Mouse (Mus musculus): ENCODE data around the gene Vangl2.

The Vangl2 gene

DNA sequence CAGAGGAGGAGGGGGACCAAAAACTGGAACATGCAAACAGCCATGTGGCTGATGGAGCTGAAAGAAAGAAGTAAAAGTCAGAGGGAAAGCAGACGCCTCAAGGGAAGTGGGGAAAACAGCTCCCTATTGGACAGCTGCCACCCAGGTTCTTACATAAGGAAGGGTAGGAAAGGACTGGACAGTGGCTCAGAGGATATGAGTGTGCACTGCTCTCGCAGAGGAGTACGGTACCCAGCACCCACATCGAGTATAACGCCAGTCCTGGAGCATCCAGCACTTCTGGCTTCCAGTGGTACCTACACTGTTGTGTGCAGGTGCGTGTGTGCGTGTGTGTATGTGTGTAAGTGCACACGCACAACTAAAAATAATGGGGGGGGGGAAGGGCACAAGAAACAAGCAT is 18.2 kb upstream of the Vangl2 start:
- in situ Hi-C loops (cut with MboI; ENCODE audit: unreplicated experiment in 2 of 2): loop anchor here (5.0 to 25.0 kb wide), 3 partner anchors 311 to 1366 kb away; partner anchors contain the start of genes Igsf9 (in 1 of the 2) and Slamf9 (in 1 of the 2)

DNA sequence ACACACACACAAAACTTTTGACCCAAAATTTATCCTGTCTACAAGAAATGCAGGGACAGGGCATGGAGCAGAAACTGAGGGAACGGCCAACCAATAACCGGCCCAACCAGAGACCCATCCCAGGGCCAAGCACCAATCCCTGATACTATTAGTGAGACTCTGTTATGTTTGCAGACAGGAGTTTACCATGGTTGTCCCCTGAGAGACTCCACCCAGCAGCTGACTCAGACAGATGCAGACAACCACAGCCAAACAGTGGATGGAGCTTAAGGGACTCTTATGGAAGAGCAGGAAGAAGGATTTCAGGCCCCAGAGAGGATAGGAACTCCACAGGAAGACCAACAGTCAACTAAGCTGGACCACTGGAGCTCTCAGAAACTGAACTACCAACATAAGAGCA is 1.7 kb upstream of the Vangl2 start:
- in situ Hi-C loops (cut with MboI; ENCODE audit: unreplicated experiment in 2 of 2): loop anchor here (25.0 kb wide), 2 partner anchors 457 to 1382 kb away; partner anchors contain the start of genes Igsf9 (in 1 of the 2) and Slamf9 (in 1 of the 2)

DNA sequence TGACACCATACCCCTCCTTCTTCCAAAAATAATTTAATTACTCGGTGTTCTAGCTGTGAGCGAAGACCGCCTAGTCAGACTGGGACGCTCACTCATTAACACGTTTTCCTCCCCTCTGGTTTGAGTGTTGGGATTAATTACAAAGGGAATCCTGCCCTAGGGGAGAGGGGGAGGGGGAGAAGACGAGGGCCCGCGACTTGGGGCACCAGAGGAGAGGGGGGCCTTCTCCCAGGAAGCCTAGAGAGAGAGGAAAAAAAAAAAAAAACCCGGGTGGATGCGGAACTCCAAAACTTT is 488 bp downstream of the Vangl2 start:
- in situ Hi-C loops (cut with MboI; ENCODE audit: unreplicated experiment in 2 of 2): loop anchor here (25.0 kb wide), 2 partner anchors 460 to 1385 kb away; partner anchors contain the start of genes Igsf9 (in 1 of the 2) and Slamf9 (in 1 of the 2)

DNA sequence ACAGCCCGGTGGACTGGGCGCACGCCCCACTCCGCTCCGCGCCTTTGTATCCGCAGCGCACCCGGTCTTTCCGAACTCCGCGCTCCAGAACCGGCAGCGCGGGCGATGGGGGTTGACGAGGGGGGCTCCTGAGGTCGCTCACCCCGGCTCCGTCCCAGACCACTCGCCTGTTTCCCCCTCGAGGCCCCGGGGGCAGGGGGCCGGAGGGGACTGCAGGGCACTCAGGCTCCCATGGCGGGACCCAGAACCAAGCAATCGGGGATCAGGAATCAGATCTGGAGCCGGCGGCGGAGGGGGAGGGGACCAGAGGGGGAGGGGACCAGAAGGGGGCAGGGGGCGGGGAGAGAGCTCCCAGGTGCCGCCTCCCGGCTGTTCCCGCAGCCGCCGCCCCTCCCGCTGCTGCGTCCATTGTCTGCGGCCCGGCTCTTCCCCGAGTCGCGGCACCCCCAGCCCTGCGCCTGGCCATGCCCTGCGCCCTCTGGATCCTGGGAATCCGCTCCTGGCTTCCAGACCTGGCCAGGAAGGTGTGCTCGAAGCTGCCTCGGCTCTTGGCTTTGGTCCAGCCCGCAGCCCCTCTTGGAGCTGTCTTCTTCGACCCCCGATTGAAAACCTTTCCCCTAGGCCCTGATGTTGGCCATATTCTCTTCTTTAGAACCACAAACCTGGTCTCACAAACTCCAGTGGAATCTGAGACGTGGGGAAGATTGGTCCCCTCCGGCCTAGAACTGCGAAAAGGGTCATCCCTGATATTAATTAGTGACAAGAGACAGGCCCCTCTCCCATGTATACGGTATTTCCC is 1.0 kb downstream of the Vangl2 start:
- in situ Hi-C loops (cut with MboI; ENCODE audit: unreplicated experiment in 2 of 2): loop anchor here (25.0 kb wide), 2 partner anchors 460 to 1385 kb away; partner anchors contain the start of genes Igsf9 (in 1 of the 2) and Slamf9 (in 1 of the 2)

DNA sequence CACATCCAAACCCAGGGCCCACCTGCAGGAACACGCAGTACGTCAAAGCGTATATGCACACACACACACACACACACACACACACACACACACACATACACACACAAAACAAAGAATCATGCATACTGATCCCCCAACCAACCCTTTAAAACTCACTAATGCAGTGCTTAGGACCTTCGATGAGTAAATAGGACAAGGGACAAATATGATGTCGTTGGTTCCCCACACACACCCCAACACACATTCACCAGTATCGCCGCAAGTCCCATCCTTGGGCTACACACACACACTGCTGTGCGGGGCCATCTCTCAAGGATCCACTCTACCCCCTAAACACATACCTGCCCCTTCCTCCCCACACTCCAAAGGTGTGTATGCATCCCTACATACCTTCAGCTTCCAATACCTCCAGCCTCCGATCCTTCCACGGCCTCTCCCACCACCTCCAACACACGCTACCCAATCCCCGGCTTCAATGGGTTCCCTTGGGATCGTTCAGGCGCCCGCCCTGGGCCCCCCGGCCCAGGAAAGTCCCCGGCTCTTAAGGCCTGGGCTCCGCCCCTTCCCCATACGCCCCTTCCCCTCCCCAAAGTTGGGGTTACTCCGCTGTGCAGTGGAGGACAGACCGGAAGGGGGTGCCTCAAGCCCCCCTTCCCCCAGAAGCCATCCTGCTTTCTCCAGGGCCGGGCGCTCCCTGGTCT is 1.9 kb downstream of the Vangl2 start:
- in situ Hi-C loops (cut with MboI; ENCODE audit: unreplicated experiment in 2 of 2): loop anchor here (25.0 kb wide), 2 partner anchors 461 to 1386 kb away; partner anchors contain the start of genes Igsf9 (in 1 of the 2) and Slamf9 (in 1 of the 2)

DNA sequence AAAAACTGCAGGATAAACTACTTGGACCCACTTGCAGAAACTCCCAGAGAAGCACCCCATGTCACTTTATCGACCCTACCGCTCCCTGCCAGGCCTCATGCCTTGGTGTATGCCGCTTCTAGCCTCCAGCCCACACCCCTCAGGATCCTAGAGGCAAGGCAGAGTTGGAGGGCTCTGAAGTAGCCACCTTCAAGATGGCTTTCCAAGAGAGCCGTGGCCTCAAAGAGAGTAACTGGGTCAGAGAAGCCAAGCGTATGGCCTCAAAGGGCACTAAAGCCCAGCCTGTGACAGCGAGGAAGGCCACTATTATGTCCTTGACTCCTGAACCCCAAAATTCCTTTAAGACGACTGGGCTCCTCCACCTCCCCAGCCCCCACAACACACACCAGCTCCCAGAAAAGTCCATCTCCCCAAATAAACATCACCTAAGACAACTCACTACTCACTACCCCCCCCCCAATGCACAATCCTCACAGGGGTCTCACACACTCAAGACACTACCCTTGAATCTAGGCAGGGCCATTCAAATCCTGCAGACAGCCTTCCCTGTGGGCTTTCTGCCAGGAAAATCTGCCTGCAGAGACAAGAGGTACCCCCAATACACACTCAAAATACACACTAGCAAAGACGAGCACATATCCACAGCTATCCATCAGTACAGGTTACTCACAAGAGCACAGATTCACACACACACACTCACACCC is 2.9 kb downstream of the Vangl2 start:
- in situ Hi-C loops (cut with MboI; ENCODE audit: unreplicated experiment in 2 of 2): loop anchor here (25.0 kb wide), 2 partner anchors 462 to 1387 kb away; partner anchors contain the start of genes Igsf9 (in 1 of the 2) and Slamf9 (in 1 of the 2)

DNA sequence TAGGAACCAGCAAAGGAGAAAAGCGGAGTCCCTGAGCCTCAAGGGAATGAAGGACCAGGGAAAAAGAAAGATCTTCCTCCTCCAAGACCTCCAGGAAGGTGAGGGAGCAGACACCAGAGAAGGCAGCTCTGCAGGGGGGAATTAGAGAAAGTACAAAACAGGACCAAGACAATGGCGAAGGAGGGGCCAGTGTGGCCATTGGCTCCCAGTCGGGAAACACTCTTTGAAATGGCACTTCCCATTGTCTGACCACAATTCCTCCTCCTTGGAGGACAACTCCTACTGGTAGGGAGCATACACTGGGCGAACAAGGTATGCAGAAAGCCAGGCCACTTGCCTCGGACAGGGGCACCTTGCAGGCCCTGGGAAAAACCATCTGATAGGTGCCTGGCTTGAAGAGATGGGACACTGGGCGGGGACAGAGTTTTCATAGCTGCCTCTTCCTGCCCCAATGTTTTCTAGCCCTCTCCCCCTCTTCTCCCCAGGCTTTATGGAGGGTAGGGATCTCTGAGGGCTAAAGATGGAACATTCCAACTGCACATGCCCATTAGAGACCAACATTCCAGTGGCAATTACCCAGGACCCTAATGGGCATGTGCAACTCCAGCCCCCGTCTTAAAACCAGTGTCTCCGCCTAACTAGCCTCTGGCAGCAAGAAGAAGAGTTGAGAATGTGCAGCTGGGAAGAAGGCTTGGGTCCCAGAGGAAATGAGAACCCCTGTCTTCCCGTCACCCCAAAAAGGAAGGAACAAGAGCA is 3.9 kb downstream of the Vangl2 start:
- in situ Hi-C loops (cut with MboI; ENCODE audit: unreplicated experiment in 2 of 2): no loop called here

DNA sequence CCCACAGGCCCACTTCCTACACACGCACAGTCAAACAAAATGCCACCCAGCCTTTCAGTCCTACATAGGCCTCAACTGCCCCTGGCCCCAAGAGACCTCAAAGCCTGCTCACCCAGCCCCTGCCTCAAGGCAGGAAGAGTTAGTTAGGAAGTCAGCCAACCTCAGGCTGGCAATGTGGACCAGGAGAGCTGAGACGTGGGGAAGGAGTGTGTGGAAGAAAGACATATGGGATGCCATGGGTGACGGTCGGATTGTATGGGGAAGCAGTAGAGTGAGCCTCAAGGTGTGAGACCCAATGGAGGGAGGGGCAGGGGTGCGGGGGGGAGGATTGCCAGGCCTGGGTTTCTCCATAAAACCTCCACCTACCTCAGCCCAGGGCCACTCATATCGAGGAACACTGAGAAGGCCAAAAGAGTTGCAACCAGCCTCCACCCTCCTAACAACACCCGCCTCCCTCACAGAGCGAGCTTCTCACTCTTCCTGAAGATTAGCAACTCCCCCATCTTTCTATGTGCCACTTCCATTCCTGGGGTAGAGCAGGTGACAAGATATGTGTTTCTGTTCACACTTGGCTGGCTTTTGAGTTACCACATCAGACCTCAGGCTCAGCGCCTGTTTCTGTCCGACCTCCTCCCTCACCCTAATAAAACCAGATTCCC is 8.3 kb downstream of the Vangl2 start:
- in situ Hi-C loops (cut with MboI; ENCODE audit: unreplicated experiment in 2 of 2): no loop called here

DNA sequence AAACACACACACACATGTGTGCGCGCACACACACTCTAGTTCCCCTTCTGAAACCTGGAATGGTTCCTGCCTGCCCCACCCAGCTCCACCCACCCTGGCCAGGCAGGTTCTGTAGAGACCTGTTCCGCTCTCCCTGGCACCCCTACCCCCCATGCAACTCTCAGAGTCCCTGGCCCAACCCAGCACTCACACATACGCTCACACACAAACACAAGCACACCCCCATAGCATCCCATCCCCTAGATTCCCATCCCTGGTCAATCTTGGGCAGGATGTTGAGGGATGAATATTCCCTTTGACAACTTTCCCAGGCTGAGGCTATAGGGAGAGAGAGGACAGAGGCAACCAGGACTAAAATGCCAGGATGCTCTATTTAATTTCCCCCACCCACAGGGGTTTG is 8.9 kb downstream of the Vangl2 start:
- in situ Hi-C loops (cut with MboI; ENCODE audit: unreplicated experiment in 2 of 2): no loop called here

DNA sequence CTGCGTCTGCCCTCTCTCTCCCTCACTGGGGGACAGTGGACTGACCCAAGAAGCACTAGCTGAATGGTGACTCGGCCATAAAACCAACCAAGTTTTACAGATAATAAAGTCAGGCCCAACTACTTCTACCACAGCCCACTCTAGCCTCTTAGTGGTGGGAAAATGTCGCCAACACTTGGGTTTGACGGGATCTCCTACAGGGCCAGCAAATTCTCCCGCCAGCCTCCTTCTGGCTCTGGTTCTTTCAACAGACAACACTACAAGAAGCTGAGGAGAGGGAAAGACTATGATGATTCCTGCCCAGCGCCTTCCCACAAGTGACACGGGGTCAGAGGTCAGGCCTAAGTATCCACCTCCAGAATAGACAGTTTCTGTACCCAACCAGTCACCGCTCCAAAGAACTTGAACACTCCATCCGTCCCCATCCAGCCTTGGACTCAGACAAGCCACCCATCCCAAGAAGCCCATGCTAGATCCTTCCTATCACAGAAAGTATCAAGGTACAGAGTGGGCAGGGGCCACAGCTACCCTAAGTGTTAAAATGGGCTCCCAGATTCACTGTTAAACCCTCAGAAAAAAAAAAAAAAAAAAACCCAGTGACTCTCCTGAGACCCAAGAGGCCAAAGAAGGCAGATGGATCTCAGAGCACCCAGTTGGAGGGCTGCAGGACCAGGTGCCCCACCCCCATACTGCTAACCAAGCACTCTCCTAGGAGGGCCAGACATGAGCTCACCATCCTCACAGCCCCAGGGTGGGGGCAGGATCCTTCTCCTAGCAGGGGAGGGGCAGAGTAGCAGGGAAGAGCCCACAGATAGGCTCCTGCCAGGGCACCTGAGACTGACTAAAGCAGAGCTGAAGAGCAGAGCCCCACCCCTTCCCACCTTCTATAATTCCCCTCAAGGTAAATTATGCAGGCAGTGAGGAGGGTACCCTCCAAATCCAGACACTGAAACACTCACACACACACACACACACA is 9.6 kb downstream of the Vangl2 start:
- in situ Hi-C loops (cut with MboI; ENCODE audit: unreplicated experiment in 2 of 2): no loop called here

DNA sequence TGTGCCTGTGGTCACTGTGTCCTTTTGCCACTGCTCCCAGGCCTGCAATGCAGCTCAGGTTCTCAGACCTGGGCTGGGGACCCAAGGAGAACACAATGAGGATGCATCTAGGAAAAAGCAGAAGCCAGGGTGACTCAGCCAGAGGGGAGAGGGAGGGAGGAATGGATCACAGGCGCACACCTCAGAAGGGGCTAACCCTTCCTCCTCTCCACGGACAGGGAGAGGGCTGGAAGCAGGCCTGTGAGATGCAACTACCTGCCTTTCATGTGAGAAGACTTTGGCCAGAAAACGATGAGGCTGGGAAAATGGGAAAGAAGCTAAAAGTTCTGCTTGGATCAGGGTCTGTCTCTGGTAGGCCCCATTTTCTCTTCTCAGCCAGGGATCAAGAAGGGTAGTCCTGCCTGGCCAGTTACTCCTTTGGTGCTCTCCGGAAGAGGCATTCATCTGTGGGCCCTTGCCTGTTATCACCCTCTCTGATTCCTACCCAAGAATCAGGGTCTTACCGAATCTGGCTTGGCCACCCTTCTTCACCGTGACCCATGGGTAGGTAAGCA is 10.7 kb downstream of the Vangl2 start:
- in situ Hi-C loops (cut with MboI; ENCODE audit: unreplicated experiment in 2 of 2): no loop called here

DNA sequence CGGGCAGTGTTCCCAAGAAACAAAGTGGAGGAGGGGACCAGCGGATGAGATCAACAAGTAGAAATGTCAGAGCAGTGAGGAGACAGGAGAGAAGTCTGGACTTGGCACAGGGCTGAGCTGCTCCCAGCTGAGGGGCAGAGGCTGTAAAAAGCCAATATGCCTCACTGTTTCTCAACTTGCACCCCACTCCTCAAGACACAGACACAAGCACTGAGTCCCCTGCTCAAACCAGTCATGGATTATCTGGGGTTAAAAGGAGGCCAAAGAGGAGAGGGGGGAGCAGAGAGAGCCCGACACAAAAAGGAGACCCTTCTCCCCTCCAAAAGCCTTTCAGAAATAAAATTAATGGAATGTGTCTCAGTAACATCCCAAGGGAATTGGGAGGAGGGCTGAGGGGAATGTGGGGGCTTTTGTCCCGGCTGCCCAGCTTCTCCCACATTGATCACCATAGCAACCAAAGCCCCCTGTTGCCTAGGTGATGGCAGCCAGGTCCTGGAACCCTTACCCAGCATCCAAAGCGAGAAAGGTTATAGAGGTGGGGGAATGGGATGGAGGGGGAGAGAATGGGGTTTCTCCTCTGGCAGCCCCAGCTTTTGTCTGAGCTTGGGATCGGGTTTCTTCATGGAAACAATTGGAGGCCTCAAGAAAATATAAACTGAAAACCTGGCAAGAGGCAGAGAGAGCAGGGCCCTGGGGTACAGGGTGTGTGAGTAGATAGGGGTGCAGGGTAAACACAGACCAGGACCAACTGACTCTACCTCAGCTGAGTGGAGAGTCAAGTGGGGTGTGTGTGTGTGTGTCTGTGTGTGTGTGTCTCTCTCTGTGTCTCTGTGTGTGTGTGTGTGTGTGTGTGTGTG is 11.4 kb downstream of the Vangl2 start:
- in situ Hi-C loops (cut with MboI; ENCODE audit: unreplicated experiment in 2 of 2): no loop called here

DNA sequence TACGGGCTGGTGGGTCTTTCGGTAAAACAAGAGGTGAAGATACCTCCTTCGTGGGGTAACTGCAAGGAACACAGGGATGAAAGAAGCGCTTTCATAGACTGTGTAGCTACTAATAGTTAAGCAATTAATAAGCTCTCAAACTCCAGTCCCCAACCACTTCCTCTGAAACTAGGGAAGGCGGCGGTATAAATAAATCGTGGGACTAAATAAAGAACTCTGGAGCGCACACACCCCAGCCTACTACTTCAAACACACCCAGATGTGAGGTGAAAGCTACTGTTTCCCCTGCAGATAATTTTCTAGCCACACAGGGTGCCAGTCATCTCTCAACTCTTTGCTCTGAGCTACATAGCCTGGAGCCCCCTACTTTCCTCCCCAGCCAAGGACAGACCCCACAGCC is 12.2 kb downstream of the Vangl2 start:
- in situ Hi-C loops (cut with MboI; ENCODE audit: unreplicated experiment in 2 of 2): no loop called here

DNA sequence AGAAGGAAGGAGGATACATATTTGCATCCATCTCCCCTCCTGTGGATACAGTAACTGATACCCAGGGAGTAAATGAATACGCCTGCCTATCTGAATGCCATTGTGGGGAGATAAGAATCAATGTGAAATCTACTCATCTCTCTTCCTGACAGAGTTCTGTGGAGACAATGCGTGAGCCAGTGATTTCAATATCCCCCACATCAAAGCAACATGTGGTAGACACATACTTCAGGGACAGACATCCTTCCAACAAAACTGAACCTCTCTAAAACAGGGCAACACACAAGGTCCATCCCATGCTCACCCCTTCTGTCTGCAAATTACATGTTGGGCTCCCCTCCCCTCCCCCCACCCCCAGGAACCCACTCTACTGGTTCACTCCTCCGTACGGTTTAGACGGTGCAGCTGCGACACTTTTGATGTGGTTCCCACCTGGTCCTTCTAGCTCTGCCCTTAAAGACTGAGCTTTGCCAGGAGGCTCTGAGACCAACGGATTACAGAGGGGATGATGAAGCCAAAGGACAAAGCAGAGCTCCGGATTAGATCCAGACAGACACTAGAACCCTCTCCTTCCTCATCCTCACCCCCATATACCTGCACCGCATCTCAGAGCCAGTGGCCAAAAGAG is 12.8 kb downstream of the Vangl2 start:
- in situ Hi-C loops (cut with MboI; ENCODE audit: unreplicated experiment in 2 of 2): no loop called here

DNA sequence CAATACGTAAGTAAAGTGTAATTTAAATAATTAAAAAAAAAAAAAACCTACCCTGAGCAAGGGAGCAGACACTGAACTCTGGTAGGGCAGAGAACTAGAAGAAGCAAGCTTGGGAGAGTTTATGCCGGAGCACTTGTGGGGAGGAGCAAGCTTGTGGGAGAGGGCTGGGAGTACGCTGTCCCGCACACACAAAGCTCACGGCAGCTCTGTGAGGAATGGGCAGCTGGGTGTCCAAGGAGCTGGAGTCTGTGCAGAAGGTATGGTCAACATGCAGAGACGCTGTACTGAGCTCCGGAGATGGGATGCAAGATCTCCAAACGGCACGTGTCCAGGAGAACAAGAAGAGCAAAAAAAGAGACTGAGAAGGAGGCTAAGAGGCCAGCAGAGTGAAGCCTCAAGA is 13.5 kb downstream of the Vangl2 start:
- in situ Hi-C loops (cut with MboI; ENCODE audit: unreplicated experiment in 2 of 2): no loop called here

DNA sequence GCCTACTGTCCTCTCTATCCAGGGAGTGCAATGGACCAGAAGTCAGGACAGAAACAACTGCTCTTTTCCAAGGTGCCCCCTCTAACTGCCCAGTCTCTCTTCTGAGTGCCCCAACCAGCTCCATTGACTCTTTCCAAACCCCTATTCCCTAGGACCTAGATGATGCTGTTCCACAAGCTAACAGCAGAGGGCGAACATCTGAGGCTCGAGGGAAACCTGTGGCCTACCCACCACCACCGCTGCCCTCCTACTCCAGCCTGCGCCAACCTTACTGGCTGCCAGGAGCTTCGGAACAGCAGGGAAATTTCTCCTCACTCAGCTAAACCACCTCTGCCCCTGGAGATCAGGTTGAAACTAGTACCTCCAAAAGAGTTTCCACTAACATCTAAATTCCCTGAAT is 16.2 kb downstream of the Vangl2 start:
- in situ Hi-C loops (cut with MboI; ENCODE audit: unreplicated experiment in 2 of 2): no loop called here

Data from v-Abl transformed pro-B cells (cell line).